Mouse (Mus musculus): ENCODE results near the gene Relch.
"Not testable (repeated sequence)": the region's sequence is repeated elsewhere in the genome, so short reads cannot be mapped to it uniquely, and the experiment has no call there.

- not testable (repeated sequence) for TF ChIP-seq CTCF (IDR thresholded peaks at IDR 0.05; ENCODE audit: low read depth); EP300 (optimal IDR thresholded peaks at IDR 0.05)
These were observed 65.6 kb downstream of the Relch start for GRCm38 (mm10) chr1:105729246-105729645.
